Mouse (Mus musculus) cerebellum, adult 2 months (tissue): ENCODE results near the gene Tpp1. TPM values are rescaled to one million over a fixed set of nuclear protein-coding genes. Genes with fewer than 3 reads are reported as not detected.

Experiments used
- DNase-seq, 2 experiments: peaks; one replicate each; pipeline ENCODE4 v3.0.0; 2021
- H3K27ac ChIP-seq: fragments of 200-500 bp; 2 replicates; pipeline ENCODE4 v1.5.1; 2012; ENCODE audit warnings: low read length, control low read depth, inconsistent platforms; ENCODE audit not compliant: insufficient read depth
- H3K27me3 ChIP-seq: fragments of 200-500 bp; 2 replicates; pipeline ENCODE4 v1.6.1; 2012; ENCODE audit warnings: inconsistent platforms, mild to moderate bottlenecking, low read length, moderate library complexity; ENCODE audit not compliant: control insufficient read depth, insufficient read depth
- H3K4me1 ChIP-seq: fragments of 200-500 bp; 2 replicates; pipeline ENCODE4 v1.6.1; 2011; ENCODE audit warnings: low read length; ENCODE audit not compliant: control insufficient read depth, insufficient read depth
- H3K4me3 ChIP-seq: fragments of 200-500 bp; replicated peaks from 2 replicates; pipeline ENCODE3; 2011; ENCODE audit warnings: mild to moderate bottlenecking, low read depth, low read length, control low read depth; ENCODE audit not compliant: insufficient read depth
- CTCF ChIP-seq: fragments of 200-500 bp; IDR thresholded peaks from 2 replicates; pipeline ENCODE4 v1.5.1; 2011; ENCODE audit warnings: low read depth, mild to moderate bottlenecking, control low read depth, low read length, moderate library complexity, borderline replicate concordance; ENCODE audit not compliant: insufficient read depth
- POLR2A ChIP-seq: fragments of 200-500 bp; IDR thresholded peaks from 2 replicates; pipeline ENCODE4 v1.6.1; 2011; ENCODE audit warnings: low read length, control low read depth, borderline replicate concordance; ENCODE audit not compliant: insufficient read depth
- WGBS: fragments of 180-500 bp; shearing (Covaris S2); methylation state at CpG from one replicate; pipeline ENCODE4 v1.1.7; 2018; 5-methylcytosine and 5-hydroxymethylcytosine counted together
- polyA plus RNA-seq: library from polyadenylated mRNA; depleted of rRNA; stranded (reverse); fragments of >200 nt; gene quantifications from 2 replicates; pipeline ENCODE4 v1.2.3, GENCODE M21; 2012; rRNA removed

Tpp1 gene
- polyA plus RNA-seq, 1 experiment = 92.1 TPM

DNA sequence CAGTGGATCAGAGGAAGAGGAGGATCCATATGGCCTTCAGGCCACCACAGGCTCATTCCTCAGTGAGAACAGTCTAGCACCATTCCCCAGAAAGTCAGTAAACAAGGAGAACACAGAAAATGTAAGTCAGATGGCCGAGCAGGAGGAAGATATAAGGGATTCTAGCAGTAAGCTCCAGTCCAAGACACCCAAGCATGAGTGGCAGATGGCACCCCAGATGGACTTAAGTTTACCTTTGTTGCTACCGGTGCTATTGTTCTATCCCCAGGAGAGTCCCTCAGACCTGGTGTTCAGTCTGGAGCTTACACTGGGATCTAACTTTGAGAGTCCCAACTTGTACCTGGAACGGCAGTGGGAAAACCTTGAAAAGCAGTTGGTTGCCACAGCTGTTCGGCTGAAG is 48.2 kb downstream of the Tpp1 start:
- H3K4me3 ChIP-seq = no peak overlapping the region
- TF ChIP-seq POLR2A (no peak), CTCF (no peak)
- no peaks in the 10 kb centered on the region for H3K27me3 ChIP-seq
- 50% methylated on average over 4 of the region's 4 CpGs for WGBS
- peaks cover 10% of the 10 kb centered on the region for H3K4me1 ChIP-seq
- DNase-seq = peak in 1 of 2 experiments; percentile 51
- peak overlapping the region; percentile 30 for H3K27ac ChIP-seq

- peaks cover 10% of the 10 kb centered on the region for H3K4me1 ChIP-seq
- 63% methylated on average over 16 of the region's 16 CpGs for WGBS
- no peak for TF ChIP-seq POLR2A
- TF ChIP-seq CTCF = no peak
- no peak overlapping the region for H3K4me3 ChIP-seq
- H3K27ac ChIP-seq = no peak overlapping the region; the same call in 1 of the 2 replicates
- DNase-seq = peak; percentile 14 to 40
- H3K27me3 ChIP-seq = no peaks in the 10 kb centered on the region
These were observed 48.9 kb downstream of the Tpp1 start for GRCm38 (mm10) chr7:105703184-105703583.

Other genes with a start within 250 kb of the Tpp1 start
- gene Smpd1, start 197.9 kb downstream of the Tpp1 start, polyA plus RNA-seq = 102 and 108 TPM in 2 replicates
- gene Apbb1, start 170.6 kb downstream of the Tpp1 start, polyA plus RNA-seq = 441 and 475 TPM in 2 replicates
- gene Hpx, start 152.1 kb downstream of the Tpp1 start, polyA plus RNA-seq = 0.60 and 0.61 TPM in 2 replicates
- 332 and 385 TPM in 2 replicates for gene Trim3, start 118.7 kb downstream of the Tpp1 start, polyA plus RNA-seq
- 122 and 137 TPM in 2 replicates for gene Timm10b, start 112.2 kb downstream of the Tpp1 start, polyA plus RNA-seq
- gene Arfip2, start 111.8 kb downstream of the Tpp1 start, polyA plus RNA-seq = 111 and 121 TPM in 2 replicates
- gene Gm45799, start 111.7 kb downstream of the Tpp1 start, polyA plus RNA-seq = 90.8 and 97.9 TPM in 2 replicates
- gene Dnhd1, start 101.4 kb downstream of the Tpp1 start, polyA plus RNA-seq = 5.1 TPM in 2 replicates
- 182 and 190 TPM in 2 replicates for gene Ilk, start 15.6 kb downstream of the Tpp1 start, polyA plus RNA-seq
- 16.2 and 16.4 TPM in 2 replicates for gene Rrp8, start 14.8 kb downstream of the Tpp1 start, polyA plus RNA-seq
- gene Taf10, start 7.9 kb downstream of the Tpp1 start, polyA plus RNA-seq = 177 and 182 TPM in 2 replicates
- gene Dchs1, start 35.4 kb upstream of the Tpp1 start, polyA plus RNA-seq = 4.5 and 5.0 TPM in 2 replicates
- 183 and 191 TPM in 2 replicates for gene Mrpl17, start 58.9 kb upstream of the Tpp1 start, polyA plus RNA-seq
- gene Gm4070, start 201.7 kb upstream of the Tpp1 start, polyA plus RNA-seq = 1.2 and 1.3 TPM in 2 replicates